Mouse (Mus musculus): ENCODE data around the gene Ankmy1. TPM values are rescaled to one million over a fixed set of nuclear protein-coding genes. Genes with fewer than 3 reads are reported as not detected.

The Ankmy1 gene
- polyA plus RNA-seq, 2 experiments from 2014 or later = 0.47 to 1.1 TPM

DNA sequence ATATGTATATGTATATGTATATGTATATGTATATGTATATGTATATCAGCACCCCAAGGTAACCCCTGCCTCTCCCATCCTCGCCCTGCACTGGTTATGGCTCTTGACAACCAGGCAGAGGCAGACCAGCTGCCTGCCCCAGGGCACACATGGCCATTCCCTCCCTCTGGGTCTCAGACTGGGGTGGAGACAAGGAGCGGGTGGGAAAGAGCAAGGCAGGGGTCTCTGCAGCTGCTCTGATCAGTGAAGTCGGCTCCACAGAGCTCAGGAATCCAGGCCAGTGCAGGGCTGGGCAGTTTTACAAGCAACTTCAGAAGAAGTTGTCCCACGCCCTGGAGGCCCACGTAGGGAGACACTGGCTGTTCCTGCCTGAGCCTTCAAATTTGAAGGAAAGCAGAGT, 88.4 kb downstream of the Ankmy1 start:
- ATAC-seq = no peak

Other genes with a start within 250 kb of the Ankmy1 start
- 1 to 10 TPM; 1.6 to 2.2 TPM for gene Gpc1, start 71.3 kb downstream of the Ankmy1 start, polyA plus RNA-seq (2017; shearing (Covaris generic))
- gene Dusp28, start 4.1 kb upstream of the Ankmy1 start, polyA plus RNA-seq (2017; shearing (Covaris generic)) = 1 to 10 TPM; 4.3 TPM
- gene Rnpepl1, start 7.9 kb upstream of the Ankmy1 start, polyA plus RNA-seq (2017; shearing (Covaris generic)) = 10 to 100 TPM; 23.3 to 25.3 TPM
- gene Capn10, start 31.5 kb upstream of the Ankmy1 start, polyA plus RNA-seq (2017; shearing (Covaris generic)) = 1 to 10 TPM; 4.0 to 8.0 TPM
- gene Gpr35, start 48.0 kb upstream of the Ankmy1 start, polyA plus RNA-seq (2017; shearing (Covaris generic)) = under 1 TPM; 0.21 to 0.61 TPM
- not detected for gene Aqp12, start 103.4 kb upstream of the Ankmy1 start, polyA plus RNA-seq (2017; shearing (Covaris generic))
- not detected for gene Kif1a, start 199.0 kb upstream of the Ankmy1 start, polyA plus RNA-seq (2017; shearing (Covaris generic))
- gene Agxt, start 232.3 kb upstream of the Ankmy1 start, polyA plus RNA-seq (2017; shearing (Covaris generic)) = not detected